Mouse (Mus musculus) hematopoietic stem cell, adult 5-6 weeks (primary cell): ENCODE measurements at regions not wholly inside any gene's neighbourhood (a gene's known extent, or its start where the extent isn't known, plus 50 kb on each side); places are given as distances from the start of the nearest gene placed in this dataset.

Experiments used
- ATAC-seq, 2 experiments: fragments of 125-278 bp in 1 of 2; replicated peaks in 1 of 2; 2 replicates each; pipeline ENCODE4 v1.8.0; 2016 to 2017; ENCODE audit warnings: inconsistent platforms in 2 of 2, mild to moderate bottlenecking in 2 of 2, moderate number of reproducible peaks in 2 of 2, low read depth in 1 of 2, moderate TSS enrichment in 1 of 2; ENCODE audit not compliant: low FRiP score in 2 of 2, poor library complexity in 2 of 2, severe bottlenecking in 2 of 2, insufficient read depth in 1 of 2, low TSS enrichment in 1 of 2

GRCm38 (mm10) chr3:19408283-19408682 lies 220.2 kb downstream of the 1700064H15Rik start:
- no peak for ATAC-seq

- ATAC-seq = no peak
These were observed 220.8 kb downstream of the 1700064H15Rik start for GRCm38 (mm10) chr3:19407591-19408090.

GRCm38 (mm10) chr3:19406351-19407151 lies 221.9 kb downstream of the 1700064H15Rik start:
- no peak for ATAC-seq

GRCm38 (mm10) chr3:19385675-19386074 lies 242.8 kb downstream of the 1700064H15Rik start:
- ATAC-seq = no peak

- no peak for ATAC-seq
These were observed 259.5 kb downstream of the 1700064H15Rik start for GRCm38 (mm10) chr3:19368998-19369397.

- ATAC-seq = no peak
These were observed 260.7 kb downstream of the 1700064H15Rik start for GRCm38 (mm10) chr3:19367761-19368160.
